8 mouse cellular contexts compared by ENCODE assay signal in genomic region chr12:111401454-111402184, GRCm38 (mm10). TPM values are rescaled to one million over a fixed set of nuclear protein-coding genes. Genes with fewer than 3 reads are reported as not detected.
DNase-seq lines count a peak whose midpoint lies in the region; ATAC-seq and TF ChIP-seq lines count a peak whose summit lies in the region.

No protein-coding gene starts in this region.

- 28% methylated on average over 15 of the region's 15 CpGs for WGBS in kidney, adult 2 months
- WGBS in limb, embryonic 12.5 days, result 15% methylated on average over 15 of the region's 15 CpGs
- WGBS in midbrain, embryonic 16.5 days, result 20% methylated on average over 15 of the region's 15 CpGs

- no peak for TF ChIP-seq POLR2A in kidney, adult 2 months (IDR thresholded peaks at IDR 0.05; ENCODE audit: low read depth, low read length)

- no peaks in the 10 kb centered on the region for H3K9me3 ChIP-seq in limb, embryonic 12.5 days
- H3K9me3 ChIP-seq in midbrain, embryonic 16.5 days (replicated peaks; ENCODE audit: control insufficient read depth, low read length, poor library complexity, severe bottlenecking), result no peaks in the 10 kb centered on the region

- H3K27me3 ChIP-seq in kidney, adult 2 months (replicated peaks; ENCODE audit: control insufficient read depth, insufficient read depth, low read length), result no peaks in the 10 kb centered on the region
- H3K27me3 ChIP-seq in limb, embryonic 12.5 days, result peaks cover 62% of the 10 kb centered on the region
- H3K27me3 ChIP-seq in midbrain, embryonic 16.5 days (ENCODE audit: control insufficient read depth, insufficient read depth, low read depth, low read length), result peaks cover 4% of the 10 kb centered on the region; the same call in 1 of the 2 replicates

- ATAC-seq in limb, embryonic 12.5 days (ENCODE audit: insufficient number of reproducible peaks, insufficient read depth, low FRiP score, low TSS enrichment, low read depth), result peak; percentile 74; the same call in 1 of the 2 replicates
- ATAC-seq in midbrain, embryonic 16.5 days, result peak; percentile 70; the same call in 1 of the 2 replicates

- H3K4me3 ChIP-seq in kidney, adult 2 months (ENCODE audit: insufficient read depth, low read depth, low read length), result no peak overlapping the region
- no peak overlapping the region for H3K4me3 ChIP-seq in limb, embryonic 12.5 days (replicated peaks)
- no peak overlapping the region for H3K4me3 ChIP-seq in midbrain, embryonic 16.5 days (ENCODE audit: low read depth, low read length)

- no peaks in the 10 kb centered on the region; the same call in 1 of the 2 replicates for H3K4me1 ChIP-seq in kidney, adult 2 months (ENCODE audit: control insufficient read depth, insufficient read depth, low read length)
- peaks cover 9% of the 10 kb centered on the region for H3K4me1 ChIP-seq in limb, embryonic 12.5 days (replicated peaks)
- peaks cover under 1% of the 10 kb centered on the region; the same call in 1 of the 2 replicates for H3K4me1 ChIP-seq in midbrain, embryonic 16.5 days (ENCODE audit: control insufficient read depth, insufficient read depth, low read length)

- DNase-seq in A20 (ENCODE audit: low read depth, low spot score), result peak; percentile 70
- DNase-seq in adrenal gland, adult (ENCODE audit: inconsistent age in 2 of 2, low spot score in 1 of 2), result peak; percentile 78 to 91
- peak; percentile 92 for DNase-seq in embryo, embryonic 10.5 days (ENCODE audit: low spot score)
- DNase-seq in heart, adult 8-10 months (ENCODE audit: low spot score), result peak; percentile 67
- peak; percentile 85 for DNase-seq in kidney, adult 2 months
- DNase-seq in testis, postnatal 10 days (ENCODE audit: low spot score), result peak; percentile 89

- H3K9ac ChIP-seq in limb, embryonic 12.5 days (replicated peaks), result no peak overlapping the region; the same call in 1 of the 2 replicates
- peak overlapping the region; percentile 30; the same call in 1 of the 2 replicates for H3K9ac ChIP-seq in midbrain, embryonic 16.5 days (ENCODE audit: low read depth, low read length)

- no peak overlapping the region for H3K4me2 ChIP-seq in limb, embryonic 12.5 days
- no peak overlapping the region for H3K4me2 ChIP-seq in midbrain, embryonic 16.5 days (ENCODE audit: low read length)

- no peaks in the 10 kb centered on the region for H3K36me3 ChIP-seq in kidney, adult 2 months (ENCODE audit: control insufficient read depth, insufficient read depth, low read length)
- H3K36me3 ChIP-seq in limb, embryonic 12.5 days, result no peaks in the 10 kb centered on the region
- H3K36me3 ChIP-seq in midbrain, embryonic 16.5 days (ENCODE audit: control insufficient read depth, insufficient read depth, low read length), result no peaks in the 10 kb centered on the region

- no peak overlapping the region for H3K27ac ChIP-seq in kidney, adult 2 months (ENCODE audit: insufficient read depth, low read depth, low read length)
- H3K27ac ChIP-seq in limb, embryonic 12.5 days, result no peak overlapping the region
- H3K27ac ChIP-seq in midbrain, embryonic 16.5 days (ENCODE audit: low read length), result no peak overlapping the region

- TF ChIP-seq CTCF in kidney, adult 2 months (conservative IDR thresholded peaks at IDR 0.05; ENCODE audit: insufficient read depth, insufficient read length, low read depth, low read length), result peak; percentile 90

RNA-seq across cellular contexts. Expression of gene Lbhd2, which starts 5.0 kb away (rescaled TPM):
- total RNA-seq in heart, adult 8-10 months (2022), result not detected
- 0.13 and 0.15 TPM in 2 replicates for polyA plus RNA-seq in kidney, adult 2 months (2012; rRNA removed)
- 4.4 and 6.7 TPM in 2 replicates for polyA plus RNA-seq in limb, embryonic 12.5 days (2016; fragmentation: Nextera tagmentation; extraction: Ambion mirVana)
- polyA plus RNA-seq in midbrain, embryonic 16.5 days (2015; fragmentation: Nextera tagmentation; extraction: Ambion mirVana), result 4.9 and 7.0 TPM in 2 replicates

RNA-seq across cellular contexts. Expression of gene Exoc3l4, which starts 15.2 kb away (rescaled TPM):
- 1 to 10 TPM; 2.1 to 3.6 (median 3.0) TPM for total RNA-seq in heart, adult 8-10 months (2022)
- 42.9 and 50.5 TPM in 2 replicates for polyA plus RNA-seq in kidney, adult 2 months (2012; rRNA removed)
- 5.6 and 7.1 TPM in 2 replicates for polyA plus RNA-seq in limb, embryonic 12.5 days (2016; fragmentation: Nextera tagmentation; extraction: Ambion mirVana)
- 2.0 and 2.1 TPM in 2 replicates for polyA plus RNA-seq in midbrain, embryonic 16.5 days (2015; fragmentation: Nextera tagmentation; extraction: Ambion mirVana)

RNA-seq across cellular contexts. Expression of gene Cdc42bpb, which starts 24.1 kb away (rescaled TPM):
- 10 to 100 TPM; 45.5 to 59.7 (median 53.9) TPM for total RNA-seq in heart, adult 8-10 months (2022)
- 164 and 208 TPM in 2 replicates for polyA plus RNA-seq in kidney, adult 2 months (2012; rRNA removed)
- polyA plus RNA-seq in limb, embryonic 12.5 days (2016; fragmentation: Nextera tagmentation; extraction: Ambion mirVana), result 25.6 and 32.1 TPM in 2 replicates
- polyA plus RNA-seq in midbrain, embryonic 16.5 days (2015; fragmentation: Nextera tagmentation; extraction: Ambion mirVana), result 39.9 and 40.2 TPM in 2 replicates

RNA-seq across cellular contexts. Expression of gene Tnfaip2, which starts 40.6 kb away (rescaled TPM):
- total RNA-seq in heart, adult 8-10 months (2022), result 10 to 100 TPM; 25.2 to 49.3 (median 41.6) TPM
- polyA plus RNA-seq in kidney, adult 2 months (2012; rRNA removed), result 48.5 and 56.2 TPM in 2 replicates
- 4.1 and 5.3 TPM in 2 replicates for polyA plus RNA-seq in limb, embryonic 12.5 days (2016; fragmentation: Nextera tagmentation; extraction: Ambion mirVana)
- 0.31 and 0.79 TPM in 2 replicates for polyA plus RNA-seq in midbrain, embryonic 16.5 days (2015; fragmentation: Nextera tagmentation; extraction: Ambion mirVana)
